Mouse (Mus musculus): Measurements from ENCODE around the gene Camk1d.

DNA sequence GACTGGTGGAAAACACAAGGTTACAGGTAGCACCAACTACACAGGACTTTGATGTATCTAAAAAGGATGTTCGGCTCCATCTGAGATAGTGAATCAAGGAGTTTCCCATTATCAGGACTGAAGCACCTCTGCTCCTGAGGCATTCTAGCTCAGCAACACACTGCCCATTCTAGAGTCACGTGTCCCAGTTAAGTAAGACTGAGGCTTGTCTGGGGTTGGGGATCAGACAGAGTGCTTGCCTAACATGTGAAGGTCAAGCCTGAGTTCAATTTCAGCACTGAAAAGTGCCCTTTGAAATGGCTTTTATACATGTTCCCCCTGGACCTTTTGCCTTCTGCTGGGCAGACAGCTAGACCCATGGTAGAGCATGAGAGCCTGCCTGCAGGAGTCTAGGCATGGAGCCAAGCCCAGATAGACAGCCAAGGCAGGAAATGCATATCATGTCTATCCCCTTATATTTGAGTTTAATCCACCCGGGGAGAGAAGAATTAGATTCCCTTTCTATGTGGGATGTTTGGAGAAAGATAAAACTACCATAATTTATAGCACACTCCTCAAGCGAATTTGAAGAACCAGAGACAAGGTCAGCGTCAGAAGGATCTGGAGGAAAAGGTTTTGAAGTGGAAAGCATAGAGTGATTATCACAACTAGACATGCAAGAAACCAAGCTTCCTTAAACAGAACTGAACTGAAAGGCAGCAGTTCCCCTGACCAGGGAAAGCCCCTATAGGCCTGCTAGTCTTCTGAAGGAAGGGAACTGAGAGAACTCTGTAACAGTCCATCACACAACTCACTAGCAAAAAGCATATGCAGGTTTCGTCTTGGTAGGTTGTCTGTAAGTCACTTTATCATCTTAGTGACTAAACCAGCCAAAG is 296.9 kb downstream of the Camk1d start:
- TF ChIP-seq POLR2A (IDR thresholded peaks at IDR 0.05; ENCODE audit: insufficient read depth, low read depth, low read length) (no peak), CTCF (IDR thresholded peaks at IDR 0.05; ENCODE audit: insufficient read depth, low read depth, low read length) (no peak)
